Mouse (Mus musculus) forebrain, embryonic 12.5 days (tissue): Measurements from ENCODE around the gene Senp5. TPM values are rescaled to one million over a fixed set of nuclear protein-coding genes. Genes with fewer than 3 reads are reported as not detected.
A peak's percentile ranks its signal among the peaks of the same experiment; 100 is the strongest.

ENCODE experiments used
- ATAC-seq: fragments of 200-750 bp; cut with Nextera tagmentation; 2 replicates; pipeline ENCODE4 v1.8.0; 2017; ENCODE audit warnings: moderate TSS enrichment; ENCODE audit not compliant: low FRiP score
- H3K27ac ChIP-seq: fragments of 300-500 bp; sonication (generic); 2 replicates; pipeline ENCODE4 v1.5.1; 2016; ENCODE audit warnings: mild to moderate bottlenecking
- H3K27me3 ChIP-seq: fragments of 300-500 bp; sonication (generic); 2 replicates; pipeline ENCODE4 v1.6.1; 2016; ENCODE audit warnings: mild to moderate bottlenecking
- H3K36me3 ChIP-seq: fragments of 300-500 bp; sonication (generic); replicated peaks from 2 replicates; pipeline ENCODE4 v1.6.1; 2016; ENCODE audit warnings: mild to moderate bottlenecking
- H3K4me1 ChIP-seq: fragments of 300-500 bp; sonication (generic); 2 replicates; pipeline ENCODE4 v1.6.1; 2016
- H3K4me2 ChIP-seq: fragments of 300-500 bp; sonication (generic); 2 replicates; pipeline ENCODE4 v1.6.1; 2016; ENCODE audit warnings: mild to moderate bottlenecking, moderate library complexity
- H3K4me3 ChIP-seq: fragments of 300-500 bp; sonication (generic); replicated peaks from 2 replicates; pipeline ENCODE4 v1.5.1; 2016; ENCODE audit warnings: mild to moderate bottlenecking
- H3K9ac ChIP-seq: fragments of 300-500 bp; sonication (generic); 2 replicates; pipeline ENCODE4 v1.6.1; 2016; ENCODE audit warnings: mild to moderate bottlenecking
- H3K9me3 ChIP-seq: fragments of 300-500 bp; sonication (generic); 2 replicates; pipeline ENCODE4 v1.6.1; 2016
- WGBS: fragments of 180-500 bp; shearing (Covaris S2); methylation state at CpG from one replicate; pipeline ENCODE4 v1.1.7; 2016; 5-methylcytosine and 5-hydroxymethylcytosine counted together
- microRNA-seq: library from miRNA; unstranded; fragments of <30 nt; microRNA quantifications from one replicate; pipeline ENCODE4, GENCODE M21; 2017
- polyA plus RNA-seq: library from polyadenylated mRNA; unstranded; fragments of >200 nt; fragmentation: Nextera tagmentation; extraction: Ambion mirVana; gene quantifications from 2 replicates; pipeline ENCODE4 v1.2.1, GENCODE M21; 2016

Senp5 gene
- polyA plus RNA-seq, 1 experiment from 2014 or later, result 25.0 TPM

DNA sequence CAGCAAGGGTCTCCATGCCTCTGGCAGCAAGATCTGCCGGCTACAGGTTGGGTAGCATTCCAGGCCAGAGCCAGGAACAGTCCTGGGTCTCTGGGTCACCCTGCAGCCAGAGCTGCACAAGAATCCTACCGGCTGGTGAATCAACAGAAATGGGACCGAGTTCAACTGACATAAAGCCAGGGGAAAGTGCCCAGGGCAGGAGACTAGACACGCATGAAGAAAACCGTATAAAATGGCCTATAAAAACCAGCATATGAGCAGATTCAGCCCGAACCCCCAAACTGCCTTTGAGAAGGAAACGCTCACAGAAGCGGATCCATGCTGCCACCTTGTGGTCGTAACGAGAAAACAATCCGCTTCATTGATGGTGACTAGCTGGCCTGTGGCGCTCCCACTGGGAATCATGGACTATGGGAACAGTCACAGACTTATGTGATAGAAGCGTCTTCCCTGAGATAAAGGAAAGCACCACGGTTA lies 84.8 kb downstream of the Senp5 start:
- Histone ChIP-seq H3K4me2 (peak overlapping the region; percentile 38), H3K9me3 (no peaks in the 10 kb centered on the region), H3K4me1 (0 out of 2 replicates have a peak, but pooled peaks cover 2% of the 10 kb centered on the region), H3K27ac (no peak overlapping the region), H3K36me3 (no peaks in the 10 kb centered on the region), H3K9ac (no peak overlapping the region), H3K4me3 (no peak overlapping the region), H3K27me3 (no peaks in the 10 kb centered on the region)
- 6% methylated on average over 14 of the region's 14 CpGs for WGBS
- ATAC-seq, result peak; percentile 51; the same call in 1 of the 2 replicates

DNA sequence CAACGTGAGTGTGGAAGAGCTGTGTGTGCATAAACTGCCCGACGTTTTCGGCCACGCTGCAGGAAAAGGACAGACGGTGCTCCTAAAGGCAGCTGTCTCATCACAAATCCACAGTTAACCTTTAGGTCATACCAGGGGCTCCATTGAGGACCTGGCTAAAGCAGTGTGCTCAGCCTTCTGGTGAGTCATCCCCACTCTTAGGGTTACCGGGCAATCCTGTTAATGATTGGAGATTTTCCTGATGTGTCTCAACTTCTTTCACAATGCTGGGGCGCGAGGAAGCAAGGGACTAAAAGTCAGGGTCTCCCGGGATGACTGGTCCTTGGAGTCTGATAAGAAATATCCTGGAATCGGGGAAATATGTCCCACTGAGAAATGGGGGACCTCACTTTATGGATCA lies 85.3 kb downstream of the Senp5 start:
- Histone ChIP-seq H3K4me3 (no peak overlapping the region), H3K4me2 (no peak overlapping the region), H3K27me3 (no peaks in the 10 kb centered on the region), H3K27ac (no peak overlapping the region), H3K9ac (no peak overlapping the region), H3K9me3 (no peaks in the 10 kb centered on the region), H3K36me3 (no peaks in the 10 kb centered on the region), H3K4me1 (0 out of 2 replicates have a peak, but pooled peaks cover 2% of the 10 kb centered on the region)
- 87% methylated on average over 11 of the region's 11 CpGs for WGBS
- ATAC-seq, result no peak

DNA sequence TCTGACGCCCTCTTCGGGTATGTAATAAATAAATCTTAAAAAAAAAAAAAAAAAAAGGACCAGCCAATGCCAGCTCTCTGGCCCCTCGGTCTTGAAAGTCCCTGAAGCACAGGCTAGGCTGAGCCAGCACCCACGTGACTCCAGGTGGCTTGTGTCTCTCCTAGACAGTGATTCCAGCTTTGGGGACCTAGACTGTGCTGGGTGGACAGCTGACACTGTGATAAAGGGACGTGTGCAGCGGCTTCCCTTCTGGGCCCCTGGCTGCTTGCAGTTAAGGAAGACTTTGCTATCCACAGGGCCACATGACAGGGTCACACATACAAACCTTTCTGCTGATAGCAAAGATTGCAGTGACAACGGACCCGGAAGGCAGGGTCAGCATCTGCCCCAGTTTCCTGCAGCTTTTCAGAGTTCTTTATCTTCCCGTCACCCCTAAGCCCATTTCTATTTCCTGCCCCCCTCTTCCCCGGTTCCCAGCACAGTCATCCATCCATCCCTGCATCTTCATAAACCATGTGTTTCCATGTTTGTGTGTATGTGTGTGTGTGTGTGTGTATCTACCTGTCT lies 92.7 kb downstream of the Senp5 start:
- Histone ChIP-seq H3K36me3 (no peaks in the 10 kb centered on the region), H3K4me2 (no peak overlapping the region), H3K4me3 (no peak overlapping the region), H3K9me3 (no peaks in the 10 kb centered on the region), H3K4me1 (peaks cover 11% of the 10 kb centered on the region), H3K9ac (no peak overlapping the region), H3K27ac (no peak overlapping the region), H3K27me3 (peaks cover 9% of the 10 kb centered on the region; the same call in 1 of the 2 replicates)
- ATAC-seq, result no peak
- 76% methylated on average over 10 of the region's 10 CpGs for WGBS

Small RNAs within 50 kb of the gene (microRNA-seq; reads per million reads assigned to microRNA genes)
- gene Gm26269, result not detected

Other genes starting within 250 kb of the Senp5 start
- gene Meltf, start 124.5 kb downstream of the Senp5 start, polyA plus RNA-seq, result 0.09 TPM in 2 replicates
- 1.1 and 1.5 TPM in 2 replicates for gene Pigz, start 69.4 kb downstream of the Senp5 start, polyA plus RNA-seq
- 79.7 and 91.9 TPM in 2 replicates for gene 0610012G03Rik, start 54.8 kb downstream of the Senp5 start, polyA plus RNA-seq
- 134 TPM in 2 replicates for gene Ncbp2, start 54.8 kb downstream of the Senp5 start, polyA plus RNA-seq
- 57.1 and 59.1 TPM in 2 replicates for gene Pak2, start 76.1 kb upstream of the Senp5 start, polyA plus RNA-seq
- gene Pigx, start 96.5 kb upstream of the Senp5 start, polyA plus RNA-seq, result 127 and 133 TPM in 2 replicates
- 39.7 and 43.8 TPM in 2 replicates for gene Cep19, start 96.5 kb upstream of the Senp5 start, polyA plus RNA-seq
- 6.8 and 7.4 TPM in 2 replicates for gene Nrros, start 162.3 kb upstream of the Senp5 start, polyA plus RNA-seq
- not detected in 2 replicates for gene Bex6, start 176.5 kb upstream of the Senp5 start, polyA plus RNA-seq
- gene Fbxo45, start 243.9 kb upstream of the Senp5 start, polyA plus RNA-seq, result 14.3 and 25.8 TPM in 2 replicates
- gene Wdr53, start 243.9 kb upstream of the Senp5 start, polyA plus RNA-seq, result 16.8 and 17.8 TPM in 2 replicates